Mouse (Mus musculus): ENCODE measurements around the gene Fam53b. TPM values are rescaled to one million over a fixed set of nuclear protein-coding genes. Genes with fewer than 3 reads are reported as not detected.
A peak's percentile ranks its signal among the peaks of the same experiment; 100 is the strongest.

Gene Fam53b
- polyA plus RNA-seq, 1 experiment from 2014 or later: 31.2 TPM

DNA sequence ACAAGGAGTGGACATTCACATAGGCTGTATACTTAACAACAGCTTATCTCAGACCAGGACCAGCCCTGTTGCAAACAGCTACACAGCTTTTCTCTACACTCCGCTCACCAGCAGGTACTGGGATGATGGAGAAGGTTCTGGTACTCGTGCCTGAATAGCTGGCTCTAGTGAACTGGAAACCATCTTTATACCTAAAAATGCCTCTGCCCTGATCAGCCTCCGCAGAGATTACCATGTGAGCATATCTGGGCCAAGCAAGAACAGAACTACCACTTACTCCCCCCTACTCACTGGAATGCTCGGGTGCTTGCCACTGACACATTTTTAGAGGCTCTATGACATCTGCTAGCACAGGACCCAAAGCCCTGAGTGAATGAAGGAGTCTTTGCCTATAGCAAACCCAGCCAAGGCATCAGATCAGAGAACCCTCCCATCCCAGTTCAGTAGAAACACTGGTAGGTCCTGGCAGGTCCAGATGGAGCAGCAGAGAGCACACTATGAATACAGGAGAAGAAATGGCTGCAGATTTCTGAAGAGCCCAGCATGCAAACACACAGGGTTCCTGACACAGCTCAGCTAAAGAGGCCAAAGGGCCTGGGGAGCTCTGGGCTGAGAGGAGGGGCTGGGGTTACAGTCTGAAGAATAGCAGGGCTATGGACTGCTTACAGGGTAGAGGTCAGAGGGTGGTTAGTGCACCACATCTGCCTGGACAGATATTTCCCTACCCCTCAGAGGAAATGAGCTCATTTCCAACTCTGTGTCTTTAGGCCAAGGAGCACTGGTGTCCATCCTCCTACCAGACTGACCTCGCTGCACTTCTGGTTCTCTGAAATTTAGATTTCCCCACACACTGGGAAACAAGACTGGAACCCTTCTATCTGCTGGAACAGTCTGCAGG lies 14.3 kb downstream of the Fam53b start:
- Histone ChIP-seq H3K4me2 (replicated peaks; ENCODE audit: low read depth, low read length) (no peak overlapping the region), H3K4me1 (ENCODE audit: insufficient read depth, low read depth, low read length) (peaks cover 44% of the 10 kb centered on the region; the same call in 1 of the 2 replicates), H3K27ac (ENCODE audit: low read length) (peak overlapping the region; percentile 38), H3K36me3 (ENCODE audit: insufficient read depth, low read length) (no peaks in the 10 kb centered on the region), H3K9me3 (ENCODE audit: low read length) (no peaks in the 10 kb centered on the region), H3K4me3 (ENCODE audit: low read depth, low read length) (no peak overlapping the region), H3K9ac (replicated peaks; ENCODE audit: low read depth) (no peak overlapping the region), H3K27me3 (replicated peaks; ENCODE audit: insufficient read depth, low read length) (no peaks in the 10 kb centered on the region)
- TF ChIP-seq EP300 (IDR thresholded peaks at IDR 0.05) (no peak), CTCF (IDR thresholded peaks at IDR 0.05) (peak; percentile 36)
- DNase-seq (ENCODE audit: low spot score) (peak; percentile 44), ATAC-seq (peak; percentile 54)
- 76% methylated on average over 5 of the region's 5 CpGs for WGBS

DNA sequence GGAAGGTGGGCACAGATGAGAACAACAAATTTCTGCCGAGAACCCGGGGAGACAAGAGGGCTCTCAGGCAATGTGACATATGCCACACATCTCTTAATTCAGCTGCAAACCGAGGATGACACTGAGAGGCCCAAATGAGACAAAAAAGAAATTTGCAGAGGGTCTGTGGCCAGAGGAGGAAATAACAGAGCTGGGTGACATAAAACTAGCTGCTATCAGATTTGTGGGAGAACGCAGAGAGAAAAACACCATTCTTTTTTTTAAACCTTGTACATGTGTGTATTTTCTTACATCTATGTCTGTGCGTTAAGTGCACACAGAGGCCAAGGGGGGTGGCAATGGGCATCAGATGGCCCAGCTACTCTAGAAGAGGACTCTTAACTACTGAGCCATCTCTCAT lies 18.5 kb downstream of the Fam53b start:
- Histone ChIP-seq H3K27ac (ENCODE audit: low read length) (no peak overlapping the region), H3K4me2 (replicated peaks; ENCODE audit: low read depth, low read length) (no peak overlapping the region), H3K36me3 (ENCODE audit: insufficient read depth, low read length) (no peaks in the 10 kb centered on the region), H3K27me3 (replicated peaks; ENCODE audit: insufficient read depth, low read length) (no peaks in the 10 kb centered on the region), H3K4me1 (ENCODE audit: insufficient read depth, low read depth, low read length) (peaks cover 21% of the 10 kb centered on the region; the same call in 1 of the 2 replicates), H3K4me3 (ENCODE audit: low read depth, low read length) (no peak overlapping the region), H3K9me3 (ENCODE audit: low read length) (no peaks in the 10 kb centered on the region), H3K9ac (replicated peaks; ENCODE audit: low read depth) (no peak overlapping the region)
- 85% methylated on average over 5 of the region's 5 CpGs for WGBS
- no peak for ATAC-seq
- DNase-seq (ENCODE audit: low spot score): no peak
- TF ChIP-seq EP300 (IDR thresholded peaks at IDR 0.05) (no peak), CTCF (IDR thresholded peaks at IDR 0.05) (no peak)

DNA sequence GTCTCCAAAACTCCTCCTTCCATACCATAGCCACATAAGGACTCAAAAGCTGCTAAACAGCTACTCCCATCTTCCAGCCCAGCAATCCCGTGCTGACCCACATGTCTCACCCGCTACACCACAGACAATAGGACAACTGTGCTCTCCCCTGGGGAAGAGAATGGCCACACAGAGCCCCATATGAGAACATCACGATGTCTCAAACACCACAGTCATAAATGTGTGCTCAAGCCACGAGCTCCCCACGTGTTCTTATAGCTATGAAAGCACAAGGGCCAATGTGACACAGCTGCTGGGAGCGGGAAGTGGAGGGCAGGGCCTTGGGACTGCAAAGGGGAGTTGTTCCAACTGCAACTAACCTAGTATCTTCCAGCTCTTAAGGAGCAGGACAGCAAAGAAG lies 20.2 kb downstream of the Fam53b start:
- TF ChIP-seq EP300 (IDR thresholded peaks at IDR 0.05) (no peak), CTCF (IDR thresholded peaks at IDR 0.05) (no peak)
- H3K9ac ChIP-seq (replicated peaks; ENCODE audit: low read depth): no peak overlapping the region
- no peaks in the 10 kb centered on the region for H3K9me3 ChIP-seq (ENCODE audit: low read length)
- H3K27me3 ChIP-seq (replicated peaks; ENCODE audit: insufficient read depth, low read length): no peaks in the 10 kb centered on the region
- H3K36me3 ChIP-seq (ENCODE audit: insufficient read depth, low read length): no peaks in the 10 kb centered on the region
- no peak overlapping the region for H3K4me3 ChIP-seq (ENCODE audit: low read depth, low read length)
- peaks cover 10% of the 10 kb centered on the region; the same call in 1 of the 2 replicates for H3K4me1 ChIP-seq (ENCODE audit: insufficient read depth, low read depth, low read length)
- ATAC-seq (peak; percentile 71), DNase-seq (ENCODE audit: low spot score) (peak; percentile 65)
- 59% methylated on average over 6 of the region's 6 CpGs for WGBS
- peak overlapping the region; percentile 47; the same call in 1 of the 2 replicates for H3K27ac ChIP-seq (ENCODE audit: low read length)
- H3K4me2 ChIP-seq (replicated peaks; ENCODE audit: low read depth, low read length): no peak overlapping the region

DNA sequence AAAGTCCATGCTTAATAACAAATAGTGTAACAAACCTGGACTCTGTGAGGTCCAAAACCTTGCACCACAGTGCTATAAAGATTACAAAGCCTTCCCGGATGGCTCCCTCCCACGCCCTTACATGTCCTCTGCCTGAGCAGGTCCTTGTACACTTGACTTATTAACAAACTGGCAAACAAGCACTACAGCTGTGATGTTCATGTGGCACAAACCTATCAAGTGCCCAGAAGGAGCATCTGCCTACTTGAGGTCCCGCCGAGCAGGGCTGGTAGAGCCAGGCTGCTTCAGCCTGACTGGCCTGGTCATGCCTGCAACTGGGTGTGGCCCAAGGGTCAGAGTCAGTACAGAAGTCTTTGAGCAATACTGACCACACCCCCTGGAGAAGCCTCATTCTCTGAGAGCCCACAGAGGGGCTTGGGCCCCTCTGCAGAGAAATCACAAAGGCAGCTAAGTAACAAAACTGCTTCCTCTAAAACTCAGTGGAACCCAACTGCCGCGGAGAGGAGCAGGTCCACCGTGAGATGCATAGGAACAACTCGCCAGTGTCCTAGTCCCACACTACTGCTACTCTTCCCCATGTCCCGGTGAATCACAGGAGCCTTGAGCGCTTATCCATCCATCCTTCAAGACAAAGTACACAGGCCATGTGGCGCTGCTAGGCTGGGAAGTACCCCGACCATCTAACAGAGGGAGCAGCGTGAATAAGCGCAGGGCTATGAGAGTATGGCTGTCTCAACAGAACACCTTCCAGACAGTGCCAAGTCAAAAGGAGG lies 23.1 kb downstream of the Fam53b start:
- no peak for ATAC-seq
- Histone ChIP-seq H3K4me1 (ENCODE audit: insufficient read depth, low read depth, low read length) (peaks cover 22% of the 10 kb centered on the region), H3K9me3 (ENCODE audit: low read length) (no peaks in the 10 kb centered on the region), H3K4me2 (replicated peaks; ENCODE audit: low read depth, low read length) (no peak overlapping the region), H3K9ac (replicated peaks; ENCODE audit: low read depth) (no peak overlapping the region), H3K27ac (ENCODE audit: low read length) (no peak overlapping the region), H3K27me3 (replicated peaks; ENCODE audit: insufficient read depth, low read length) (no peaks in the 10 kb centered on the region), H3K4me3 (ENCODE audit: low read depth, low read length) (no peak overlapping the region), H3K36me3 (ENCODE audit: insufficient read depth, low read length) (no peaks in the 10 kb centered on the region)
- WGBS: 75% methylated on average over 14 of the region's 14 CpGs
- no peak for TF ChIP-seq EP300 (IDR thresholded peaks at IDR 0.05)
- TF ChIP-seq CTCF (IDR thresholded peaks at IDR 0.05): no peak
- DNase-seq (ENCODE audit: low spot score): no peak

DNA sequence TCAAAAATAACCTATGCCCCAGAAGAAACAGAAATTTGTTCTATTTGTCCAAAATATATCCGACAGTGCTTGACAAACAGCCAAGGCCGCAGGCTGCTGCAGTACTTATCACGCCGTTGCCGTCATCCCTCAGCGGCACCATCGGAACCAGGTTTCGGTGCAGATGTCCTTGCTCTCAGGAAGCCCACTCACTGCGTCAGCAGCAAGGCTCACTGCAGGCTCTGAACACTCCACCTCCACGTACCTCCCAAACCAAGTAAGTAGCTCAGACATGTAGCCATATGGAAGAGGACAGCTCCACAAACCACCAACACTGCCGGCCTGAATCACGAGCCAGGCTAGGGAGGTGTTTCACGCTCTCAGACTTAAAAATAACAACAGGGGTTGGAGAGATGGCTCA lies 24.9 kb downstream of the Fam53b start:
- Histone ChIP-seq H3K27me3 (replicated peaks; ENCODE audit: insufficient read depth, low read length) (no peaks in the 10 kb centered on the region), H3K9ac (replicated peaks; ENCODE audit: low read depth) (no peak overlapping the region), H3K4me2 (replicated peaks; ENCODE audit: low read depth, low read length) (no peak overlapping the region), H3K4me3 (ENCODE audit: low read depth, low read length) (no peak overlapping the region), H3K9me3 (ENCODE audit: low read length) (no peaks in the 10 kb centered on the region), H3K27ac (ENCODE audit: low read length) (no peak overlapping the region), H3K36me3 (ENCODE audit: insufficient read depth, low read length) (no peaks in the 10 kb centered on the region), H3K4me1 (ENCODE audit: insufficient read depth, low read depth, low read length) (peaks cover 17% of the 10 kb centered on the region)
- no peak for ATAC-seq
- 84% methylated on average over 13 of the region's 13 CpGs for WGBS
- DNase-seq (ENCODE audit: low spot score): no peak
- TF ChIP-seq EP300 (IDR thresholded peaks at IDR 0.05): no peak
- TF ChIP-seq CTCF (IDR thresholded peaks at IDR 0.05): no peak

DNA sequence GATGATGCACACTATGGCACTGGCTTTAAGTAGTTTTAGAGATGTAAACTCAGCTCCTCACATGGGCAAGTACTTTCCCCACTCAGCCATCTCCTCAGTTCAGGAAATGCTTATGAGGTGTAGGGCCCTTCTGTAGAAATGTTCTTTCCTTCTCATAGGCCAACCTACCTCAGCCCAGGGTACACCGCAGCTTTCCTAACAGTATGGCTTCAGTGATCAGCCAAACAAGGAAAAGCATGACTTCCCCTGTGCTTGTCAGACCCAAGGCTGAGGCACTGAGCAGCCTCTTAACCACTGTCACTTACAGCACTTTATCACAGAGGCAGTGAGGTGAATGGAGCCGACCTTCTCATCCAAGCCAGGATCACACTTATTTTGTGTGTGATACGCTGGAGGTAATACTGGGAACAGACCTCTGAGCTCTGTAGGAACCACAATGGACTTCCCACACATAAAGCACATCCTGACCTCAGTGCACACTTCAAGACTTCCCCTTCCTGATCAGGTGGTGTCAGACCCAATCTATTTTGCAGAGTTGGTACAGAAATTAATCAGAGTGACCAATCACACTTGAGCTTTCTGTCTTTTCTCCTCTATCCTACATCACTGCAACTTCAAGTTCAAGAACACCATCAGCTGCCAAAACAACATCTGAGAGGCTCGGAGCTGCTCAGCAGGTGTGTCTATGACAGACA lies 26.0 kb downstream of the Fam53b start:
- H3K4me1 ChIP-seq (ENCODE audit: insufficient read depth, low read depth, low read length): peaks cover 17% of the 10 kb centered on the region
- no peak overlapping the region for H3K4me2 ChIP-seq (replicated peaks; ENCODE audit: low read depth, low read length)
- TF ChIP-seq CTCF (IDR thresholded peaks at IDR 0.05) (no peak), EP300 (IDR thresholded peaks at IDR 0.05) (no peak)
- no peaks in the 10 kb centered on the region for H3K36me3 ChIP-seq (ENCODE audit: insufficient read depth, low read length)
- 67% methylated on average over 4 of the region's 4 CpGs for WGBS
- no peaks in the 10 kb centered on the region for H3K9me3 ChIP-seq (ENCODE audit: low read length)
- H3K9ac ChIP-seq (replicated peaks; ENCODE audit: low read depth): no peak overlapping the region
- peak; percentile 45 for ATAC-seq
- DNase-seq (ENCODE audit: low spot score): no peak
- H3K4me3 ChIP-seq (ENCODE audit: low read depth, low read length): no peak overlapping the region
- peak overlapping the region; percentile 72 for H3K27ac ChIP-seq (ENCODE audit: low read length)
- no peaks in the 10 kb centered on the region for H3K27me3 ChIP-seq (replicated peaks; ENCODE audit: insufficient read depth, low read length)

Measured in lung, postnatal 0 days (tissue).